Mouse (Mus musculus): ENCODE data around the gene Ddx55. TPM values are rescaled to one million over a fixed set of nuclear protein-coding genes. Genes with fewer than 3 reads are reported as not detected.
A peak's percentile ranks its signal among the peaks of the same experiment; 100 is the strongest.
"Not testable (repeated sequence)": the region's sequence is repeated elsewhere in the genome, so short reads cannot be mapped to it uniquely, and the experiment has no call there.

The Ddx55 gene
- polyA plus RNA-seq, 1 experiment: 32.3 TPM

DNA sequence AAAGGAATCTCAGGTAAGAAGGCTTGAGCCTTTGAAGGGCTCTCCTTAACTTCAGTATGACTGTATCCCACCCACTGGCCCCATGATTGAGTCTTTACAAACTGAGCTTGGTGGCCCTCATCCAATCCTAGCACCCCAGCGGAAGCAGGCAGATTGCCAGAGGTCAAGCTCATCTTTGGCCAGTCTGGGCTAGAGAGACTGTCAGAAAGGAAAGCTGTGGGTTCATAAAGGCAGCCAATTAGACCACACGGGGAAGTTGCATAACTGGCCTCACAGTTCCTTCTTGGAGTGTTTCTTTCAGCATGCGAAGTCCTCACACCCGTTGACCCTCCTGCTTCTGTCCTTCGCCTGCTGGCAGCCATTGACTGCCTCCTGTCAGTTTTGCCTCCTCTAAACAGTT, 29.9 kb downstream of the Ddx55 start:
- TF ChIP-seq CTCF (IDR thresholded peaks at IDR 0.05; ENCODE audit: borderline replicate concordance, extremely low read depth, insufficient read depth, insufficient read length): no peak
- no peak for TF ChIP-seq POLR2A (IDR thresholded peaks at IDR 0.05; ENCODE audit: borderline replicate concordance, extremely low read depth, insufficient read depth, insufficient read length, poor library complexity, severe bottlenecking)

DNA sequence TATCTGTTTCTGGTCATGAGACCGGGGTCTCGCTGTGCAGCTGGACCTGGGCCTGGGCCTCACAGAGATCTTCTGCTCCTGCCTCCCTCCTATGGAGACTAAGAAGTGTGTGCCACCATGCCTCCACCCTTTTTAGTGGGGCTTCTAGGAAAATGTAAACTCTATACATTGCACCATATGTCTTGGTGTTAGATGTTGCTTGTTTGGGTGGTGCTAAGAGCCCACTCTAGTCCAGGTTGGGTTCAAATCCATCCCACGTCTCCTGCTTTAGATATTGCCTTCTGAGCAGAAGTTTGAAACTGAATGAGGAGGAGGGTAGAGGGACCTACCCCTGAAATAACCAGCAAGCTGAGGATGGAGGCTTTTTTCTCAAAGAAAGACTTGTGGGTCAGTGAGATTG, 40.1 kb downstream of the Ddx55 start:
- no peak for DNase-seq (ENCODE audit: low read depth)
- TF ChIP-seq POLR2A (IDR thresholded peaks at IDR 0.05; ENCODE audit: borderline replicate concordance, extremely low read depth, insufficient read depth, insufficient read length, poor library complexity, severe bottlenecking) (no peak), CTCF (IDR thresholded peaks at IDR 0.05; ENCODE audit: borderline replicate concordance, extremely low read depth, insufficient read depth, insufficient read length) (no peak)

More for the DNA sequence above, 29.9 kb downstream of the Ddx55 start:
- no peak for DNase-seq (ENCODE audit: low read depth)

DNA sequence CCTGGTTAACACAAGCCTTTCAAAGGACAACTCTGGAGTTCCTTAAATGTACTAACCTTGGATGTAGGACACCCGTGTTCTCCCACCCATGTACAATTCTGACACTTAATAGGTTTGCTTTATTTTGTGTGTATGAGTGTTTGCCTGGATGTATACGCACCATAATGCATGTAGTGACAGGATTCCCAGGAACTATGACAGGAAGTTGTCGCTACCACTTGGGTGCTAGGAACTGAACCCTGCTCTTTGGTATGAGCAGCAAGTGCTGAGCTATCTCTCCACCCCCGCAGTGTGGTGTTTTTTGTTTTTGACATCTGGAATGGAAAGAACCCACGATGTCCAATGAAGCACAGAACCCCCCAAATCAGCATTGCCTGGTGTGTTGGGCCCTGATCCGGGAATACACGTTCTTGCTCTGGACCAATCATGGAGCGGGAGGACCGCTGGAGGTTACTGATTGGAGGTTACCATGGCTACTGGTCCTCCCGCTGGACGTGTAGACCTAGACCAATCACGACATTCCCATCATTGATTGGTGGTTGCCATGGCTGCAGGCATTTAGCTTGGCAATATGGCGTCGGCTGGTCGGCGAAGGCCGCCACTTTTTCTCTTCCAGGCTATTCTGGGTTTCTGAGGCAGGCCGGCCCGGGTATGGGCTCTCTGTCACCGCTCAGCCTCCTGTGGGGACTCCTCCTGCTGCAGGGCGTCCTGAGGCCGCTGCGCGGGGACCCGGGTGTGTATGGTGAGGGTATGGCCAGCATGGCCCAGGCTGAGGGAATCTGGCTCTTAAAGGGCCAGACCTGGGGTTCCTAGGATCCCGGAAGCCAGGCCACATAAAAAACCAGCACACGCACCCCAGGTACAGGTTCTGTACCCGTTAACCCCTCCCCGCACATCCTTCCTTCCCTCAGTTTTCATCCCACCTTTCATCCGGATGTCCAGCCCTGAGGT, 45.8 kb downstream of the Ddx55 start:
- TF ChIP-seq CTCF (IDR thresholded peaks at IDR 0.05; ENCODE audit: borderline replicate concordance, extremely low read depth, insufficient read depth, insufficient read length): no peak
- TF ChIP-seq POLR2A (IDR thresholded peaks at IDR 0.05; ENCODE audit: borderline replicate concordance, extremely low read depth, insufficient read depth, insufficient read length, poor library complexity, severe bottlenecking): peak; percentile 30; the same call in 1 of the 2 replicates
- peak; percentile 99 for DNase-seq (ENCODE audit: low read depth)

DNA sequence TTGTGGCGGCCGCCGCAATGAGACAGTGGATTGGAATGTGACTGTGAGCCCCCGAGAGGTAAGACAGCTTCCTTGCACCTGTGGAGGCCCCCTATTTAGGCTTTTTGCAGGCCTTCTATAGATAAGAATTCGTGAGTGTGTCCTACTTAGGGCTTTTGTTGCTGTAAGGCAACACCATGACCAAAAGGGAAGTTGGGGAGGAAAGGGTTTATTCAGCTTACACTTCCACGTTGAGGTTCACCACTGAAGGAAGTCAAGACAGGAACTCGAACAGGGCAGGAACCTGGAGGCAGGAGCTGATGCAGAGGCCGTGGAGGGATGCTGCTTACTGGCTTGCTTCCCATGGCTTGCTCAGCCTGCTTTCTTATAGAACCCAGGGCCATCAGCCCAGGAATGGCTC, 47.1 kb downstream of the Ddx55 start:
- DNase-seq (ENCODE audit: low read depth): not testable (repeated sequence)

DNA sequence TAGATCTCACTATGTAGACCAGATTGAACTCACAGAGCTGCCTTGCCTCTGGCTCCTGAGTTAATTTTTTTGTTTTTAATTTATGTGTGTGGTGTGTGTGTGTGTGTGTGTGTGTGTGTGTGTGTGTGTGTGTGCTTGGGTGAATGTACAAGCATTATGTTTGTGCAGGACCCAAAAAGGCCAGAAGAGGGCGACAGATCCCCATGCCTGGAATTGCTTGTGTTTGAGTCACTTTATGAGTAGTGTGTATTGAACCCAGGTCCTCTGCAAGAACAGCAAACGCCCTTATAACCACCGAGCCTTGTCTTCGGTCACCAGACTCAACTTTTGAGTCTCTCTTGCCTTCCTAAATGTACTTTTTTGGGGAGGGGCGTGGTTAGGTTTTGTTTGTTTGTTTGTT, 49.7 kb downstream of the Ddx55 start:
- TF ChIP-seq CTCF (IDR thresholded peaks at IDR 0.05; ENCODE audit: borderline replicate concordance, extremely low read depth, insufficient read depth, insufficient read length) (peak; percentile 66), POLR2A (IDR thresholded peaks at IDR 0.05; ENCODE audit: borderline replicate concordance, extremely low read depth, insufficient read depth, insufficient read length, poor library complexity, severe bottlenecking) (no peak)
- DNase-seq (ENCODE audit: low read depth): peak; percentile 47

DNA sequence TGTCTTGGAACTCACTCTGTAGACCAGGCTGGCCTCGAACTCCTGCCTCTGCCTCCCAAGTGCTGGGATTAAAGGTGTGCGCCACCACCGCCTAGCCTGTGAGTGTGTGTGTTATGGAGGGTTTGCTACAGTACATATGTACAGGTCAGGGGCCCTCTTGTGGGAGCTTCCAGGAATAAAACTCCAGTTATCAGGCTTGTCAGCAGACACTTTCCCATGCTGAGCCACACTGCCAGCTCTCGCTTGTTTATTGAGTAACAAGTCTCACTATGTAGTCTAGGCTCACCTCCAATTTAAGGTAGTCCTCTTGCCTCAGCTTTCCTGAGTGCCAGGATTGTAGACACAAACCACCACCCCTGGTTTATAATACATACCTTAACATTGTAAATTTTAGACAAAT, 51.6 kb downstream of the Ddx55 start:
- no peak for TF ChIP-seq CTCF (IDR thresholded peaks at IDR 0.05; ENCODE audit: borderline replicate concordance, extremely low read depth, insufficient read depth, insufficient read length)
- no peak for TF ChIP-seq POLR2A (IDR thresholded peaks at IDR 0.05; ENCODE audit: borderline replicate concordance, extremely low read depth, insufficient read depth, insufficient read length, poor library complexity, severe bottlenecking)
- DNase-seq (ENCODE audit: low read depth): no peak

DNA sequence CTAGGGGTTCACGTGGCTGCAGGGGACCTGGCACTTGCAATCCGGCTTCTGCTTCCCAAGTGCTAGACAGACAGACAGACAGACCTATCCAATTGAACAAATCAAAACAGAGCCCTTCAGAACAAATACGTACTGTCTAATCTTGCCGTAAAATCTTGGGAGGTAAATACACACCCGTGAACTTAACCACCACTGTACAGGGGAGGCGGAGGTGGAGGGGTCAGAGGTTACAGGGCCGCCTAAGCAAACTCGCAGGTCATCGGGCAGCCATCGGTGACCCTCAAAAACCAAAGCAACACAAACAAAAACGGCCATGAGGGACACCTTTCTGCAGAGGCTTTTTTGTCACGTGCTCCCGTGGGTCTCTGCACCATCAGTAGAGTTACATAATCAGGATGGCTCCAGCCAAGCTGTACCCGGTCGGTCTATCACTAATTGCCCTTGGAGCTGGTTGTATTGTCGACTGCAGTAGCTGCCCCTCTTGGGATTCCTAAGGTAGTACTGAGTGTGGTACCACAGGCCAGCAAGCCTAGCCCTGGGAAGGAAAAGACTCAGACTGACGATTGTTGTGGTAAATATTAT, 52.5 kb downstream of the Ddx55 start:
- TF ChIP-seq POLR2A (IDR thresholded peaks at IDR 0.05; ENCODE audit: borderline replicate concordance, extremely low read depth, insufficient read depth, insufficient read length, poor library complexity, severe bottlenecking) (no peak), CTCF (IDR thresholded peaks at IDR 0.05; ENCODE audit: borderline replicate concordance, extremely low read depth, insufficient read depth, insufficient read length) (no peak)

DNA sequence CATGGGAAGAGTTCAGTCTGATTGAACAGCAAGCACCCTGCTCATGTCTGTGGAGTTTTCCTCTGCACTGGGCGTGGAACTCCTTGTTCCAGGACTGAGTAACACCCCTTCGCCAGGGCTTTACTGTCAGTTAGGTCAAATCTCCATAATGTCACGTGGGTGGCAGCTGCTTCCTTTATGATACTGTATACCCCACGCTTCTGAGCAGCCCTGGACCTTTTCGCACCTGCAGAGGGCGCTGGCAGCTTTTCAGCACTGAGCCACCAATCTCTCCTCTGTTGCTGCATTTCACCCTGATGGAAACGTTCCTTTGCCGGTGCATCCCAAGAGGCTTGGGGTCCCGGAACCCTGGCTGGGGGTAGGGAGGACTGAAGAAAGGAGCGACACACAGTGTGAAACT, 58.3 kb downstream of the Ddx55 start:
- TF ChIP-seq CTCF (IDR thresholded peaks at IDR 0.05; ENCODE audit: borderline replicate concordance, extremely low read depth, insufficient read depth, insufficient read length): peak; percentile 15; the same call in 1 of the 2 replicates
- TF ChIP-seq POLR2A (IDR thresholded peaks at IDR 0.05; ENCODE audit: borderline replicate concordance, extremely low read depth, insufficient read depth, insufficient read length, poor library complexity, severe bottlenecking): no peak
- no peak for DNase-seq (ENCODE audit: low read depth)

More for the DNA sequence above, 52.5 kb downstream of the Ddx55 start:
- DNase-seq (ENCODE audit: low read depth): no peak

DNA sequence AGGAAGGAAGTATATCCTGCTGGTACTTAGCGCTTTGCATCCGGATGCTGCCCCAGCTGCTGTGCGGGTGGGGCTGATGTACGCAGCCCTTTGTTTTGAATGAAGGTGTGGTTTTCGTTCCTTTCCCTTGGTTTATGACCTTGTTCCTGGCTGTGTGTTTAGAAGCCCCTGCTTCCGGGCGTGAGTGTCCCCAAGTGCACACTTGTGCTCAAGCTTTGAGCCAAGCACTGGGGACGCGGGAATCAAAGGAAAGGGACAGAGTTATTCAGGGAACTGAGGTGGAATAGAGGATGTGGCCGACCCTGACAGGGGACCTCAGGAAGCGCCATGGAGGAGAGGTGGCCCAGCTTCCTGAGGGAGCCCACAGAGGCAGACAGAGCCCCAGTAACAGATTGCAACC, 62.0 kb downstream of the Ddx55 start:
- no peak for TF ChIP-seq POLR2A (IDR thresholded peaks at IDR 0.05; ENCODE audit: borderline replicate concordance, extremely low read depth, insufficient read depth, insufficient read length, poor library complexity, severe bottlenecking)
- TF ChIP-seq CTCF (IDR thresholded peaks at IDR 0.05; ENCODE audit: borderline replicate concordance, extremely low read depth, insufficient read depth, insufficient read length): no peak
- no peak for DNase-seq (ENCODE audit: low read depth)

DNA sequence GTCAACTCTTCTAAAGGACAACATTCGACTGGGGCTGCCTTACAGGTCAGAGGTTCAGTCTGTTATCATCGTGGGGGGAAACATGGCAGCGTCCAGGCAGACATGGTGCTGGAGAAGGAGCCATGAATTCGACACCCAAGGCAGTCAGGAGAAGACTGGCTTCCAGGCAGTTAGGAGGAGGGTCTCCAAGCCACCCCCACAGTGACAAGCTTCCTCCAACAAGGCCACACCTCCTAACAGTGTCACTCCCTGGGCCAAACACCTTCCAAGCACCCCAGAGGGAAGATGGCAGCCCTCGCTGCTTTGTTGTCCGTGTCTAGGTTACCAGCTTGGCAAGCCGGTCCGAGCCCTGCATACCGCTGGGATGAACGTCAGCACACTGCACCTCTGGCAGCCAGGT, 66.0 kb downstream of the Ddx55 start:
- DNase-seq (ENCODE audit: low read depth): no peak
- TF ChIP-seq CTCF (IDR thresholded peaks at IDR 0.05; ENCODE audit: borderline replicate concordance, extremely low read depth, insufficient read depth, insufficient read length) (no peak), POLR2A (IDR thresholded peaks at IDR 0.05; ENCODE audit: borderline replicate concordance, extremely low read depth, insufficient read depth, insufficient read length, poor library complexity, severe bottlenecking) (no peak)

Other genes starting within 250 kb of the Ddx55 start
- 18.3 and 19.4 TPM in 2 replicates for gene Mphosph9, start 224.9 kb upstream of the Ddx55 start, polyA plus RNA-seq (2012; rRNA removed)
- 10.8 and 13.3 TPM in 2 replicates for gene 2810006K23Rik, start 224.8 kb upstream of the Ddx55 start, polyA plus RNA-seq (2012; rRNA removed)
- gene Cdk2ap1, start 189.8 kb upstream of the Ddx55 start, polyA plus RNA-seq (2012; rRNA removed): 303 and 477 TPM in 2 replicates
- gene Sbno1, start 126.9 kb upstream of the Ddx55 start, polyA plus RNA-seq (2012; rRNA removed): 42.1 and 53.2 TPM in 2 replicates
- gene Kmt5a, start 112.9 kb upstream of the Ddx55 start, polyA plus RNA-seq (2012; rRNA removed): 69.9 and 70.8 TPM in 2 replicates
- 22.7 and 24.4 TPM in 2 replicates for gene Rilpl2, start 74.5 kb upstream of the Ddx55 start, polyA plus RNA-seq (2012; rRNA removed)
- gene Snrnp35, start 69.7 kb upstream of the Ddx55 start, polyA plus RNA-seq (2012; rRNA removed): 9.4 and 13.8 TPM in 2 replicates
- gene Rilpl1, start 21.5 kb upstream of the Ddx55 start, polyA plus RNA-seq (2012; rRNA removed): 8.4 and 11.7 TPM in 2 replicates
- 142 and 146 TPM in 2 replicates for gene Tmed2, start 12.2 kb upstream of the Ddx55 start, polyA plus RNA-seq (2012; rRNA removed)
- gene Eif2b1, start 26.3 kb downstream of the Ddx55 start, polyA plus RNA-seq (2012; rRNA removed): 41.3 and 43.5 TPM in 2 replicates
- gene Gtf2h3, start 26.3 kb downstream of the Ddx55 start, polyA plus RNA-seq (2012; rRNA removed): 70.6 and 82.2 TPM in 2 replicates
- gene Atp6v0a2, start 75.7 kb downstream of the Ddx55 start, polyA plus RNA-seq (2012; rRNA removed): 34.8 and 36.1 TPM in 2 replicates
- gene Dnah10, start 172.2 kb downstream of the Ddx55 start, polyA plus RNA-seq (2012; rRNA removed): 0.24 and 0.48 TPM in 2 replicates

All from brain, embryonic 14.5 days (tissue).